Mouse (Mus musculus) MEL (cell line): ENCODE measurements around the gene Pim1. TPM values are rescaled to one million over a fixed set of nuclear protein-coding genes. Genes with fewer than 3 reads are reported as not detected.

Experiments used
- DNase-seq: peaks from one replicate; pipeline ENCODE4 v3.0.0; 2011; ENCODE audit warnings: low read depth, low spot score
- H3K27ac ChIP-seq: 2 replicates; pipeline ENCODE4 v1.5.1; 2012; ENCODE audit warnings: low read depth, mild to moderate bottlenecking, control low read depth, low read length, moderate library complexity; ENCODE audit not compliant: control insufficient read depth
- H3K27me3 ChIP-seq, 2 experiments: fragments of 150-350 bp in 1 of 2; sonication (generic) in 1 of 2; 2 replicates each; pipeline ENCODE4 v1.6.1; 2012; ENCODE audit warnings: low read length in 2 of 2, mild to moderate bottlenecking in 2 of 2, improper control_type of control experiment in 1 of 2, moderate library complexity in 1 of 2; ENCODE audit not compliant: insufficient read depth in 2 of 2, control insufficient read depth in 1 of 2
- H3K36me3 ChIP-seq, 2 experiments: 2 replicates each; pipeline ENCODE4 v1.6.1; 2012 to 2014; ENCODE audit warnings: low read length in 2 of 2, improper control_type of control experiment in 1 of 2, inconsistent platforms in 1 of 2, mild to moderate bottlenecking in 1 of 2; ENCODE audit not compliant: insufficient read depth in 2 of 2, control insufficient read depth in 1 of 2
- H3K4me1 ChIP-seq, 2 experiments: fragments of 150-350 bp in 1 of 2; sonication (generic) in 1 of 2; 2 replicates each; pipeline ENCODE4 v1.6.1; 2012; ENCODE audit warnings: low read length in 2 of 2, improper control_type of control experiment in 1 of 2, mild to moderate bottlenecking in 1 of 2; ENCODE audit not compliant: insufficient read depth in 2 of 2, control insufficient read depth in 1 of 2
- H3K4me3 ChIP-seq, 2 experiments: fragments of 150-350 bp in 1 of 2; sonication (generic) in 1 of 2; 2 replicates each; pipeline ENCODE4 v1.5.1; 2012; ENCODE audit warnings: low read depth in 2 of 2, low read length in 2 of 2, mild to moderate bottlenecking in 2 of 2, moderate library complexity in 2 of 2, control low read depth in 1 of 2, improper control_type of control experiment in 1 of 2; ENCODE audit not compliant: control insufficient read depth in 1 of 2, insufficient read depth in 1 of 2
- H3K79me2 ChIP-seq: 2 replicates; pipeline ENCODE4 v1.6.1; 2012; ENCODE audit warnings: mild to moderate bottlenecking, low read length, moderate library complexity; ENCODE audit not compliant: control insufficient read depth, poor library complexity, insufficient read depth
- H3K9ac ChIP-seq: 2 replicates; pipeline ENCODE4 v1.6.1; 2012; ENCODE audit warnings: low read depth, mild to moderate bottlenecking, control low read depth, low read length, moderate library complexity; ENCODE audit not compliant: control insufficient read depth, poor library complexity, severe bottlenecking
- H3K9me3 ChIP-seq: fragments of 150-350 bp; sonication (generic); replicated peaks from 2 replicates; pipeline ENCODE4 v1.6.1; 2012; ENCODE audit warnings: mild to moderate bottlenecking, low read length, improper control_type of control experiment, moderate library complexity; ENCODE audit not compliant: insufficient read depth
- CHD1 ChIP-seq: IDR thresholded peaks from 2 replicates; pipeline ENCODE4 v1.6.1; 2012; ENCODE audit warnings: low read depth, mild to moderate bottlenecking, inconsistent platforms, low read length, improper control_type of control experiment
- CHD2 ChIP-seq: IDR thresholded peaks from 2 replicates; pipeline ENCODE4 v1.6.1; 2011; ENCODE audit warnings: low read length, improper control_type of control experiment
- CTCF ChIP-seq, 3 experiments: IDR thresholded peaks in 2 of 3; conservative IDR thresholded peaks in 1 of 3; 2 replicates each; pipeline ENCODE4 v1.5.1; 2011 to 2012; ENCODE audit warnings: low read length in 3 of 3, low read depth in 2 of 3, mild to moderate bottlenecking in 2 of 3, improper control_type of control experiment in 1 of 3, inconsistent platforms in 1 of 3, mixed read lengths in 1 of 3, moderate library complexity in 1 of 3; ENCODE audit not compliant: control insufficient read depth in 1 of 3, insufficient read depth in 1 of 3, poor library complexity in 1 of 3, severe bottlenecking in 1 of 3
- ELF1 ChIP-seq: IDR thresholded peaks from 2 replicates; pipeline ENCODE4 v1.6.1; 2014; ENCODE audit warnings: low read depth, mild to moderate bottlenecking, inconsistent platforms, low read length, improper control_type of control experiment, moderate library complexity
- ETS1 ChIP-seq: IDR thresholded peaks from 2 replicates; pipeline ENCODE4 v1.6.1; 2012; ENCODE audit warnings: low read depth, mild to moderate bottlenecking, inconsistent platforms, low read length, improper control_type of control experiment, moderate library complexity
- GABPA ChIP-seq: IDR thresholded peaks from 2 replicates; pipeline ENCODE4 v1.6.1; 2012; ENCODE audit warnings: low read depth, mild to moderate bottlenecking, inconsistent platforms, low read length, improper control_type of control experiment, moderate library complexity
- GATA1 ChIP-seq: IDR thresholded peaks from 2 replicates; pipeline ENCODE4 v1.6.1; 2011; ENCODE audit warnings: low read depth, low read length, improper control_type of control experiment
- HCFC1 ChIP-seq: IDR thresholded peaks from 2 replicates; pipeline ENCODE4 v1.6.1; 2012; ENCODE audit warnings: low read depth, mild to moderate bottlenecking, inconsistent platforms, low read length, improper control_type of control experiment, moderate library complexity
- JUND ChIP-seq: IDR thresholded peaks from 2 replicates; pipeline ENCODE4 v1.6.1; 2011; ENCODE audit warnings: low read depth, mild to moderate bottlenecking, improper control_type of control experiment, low read length
- KAT2A ChIP-seq: conservative IDR thresholded peaks from 2 replicates; pipeline ENCODE4 v1.6.1; 2012; ENCODE audit warnings: low read depth, low read length, improper control_type of control experiment, inconsistent platforms
- MAFK ChIP-seq: IDR thresholded peaks from 2 replicates; pipeline ENCODE4 v1.6.1; 2011; ENCODE audit warnings: low read depth, mild to moderate bottlenecking, low read length, improper control_type of control experiment, borderline replicate concordance
- MAZ ChIP-seq: IDR thresholded peaks from 2 replicates; pipeline ENCODE4 v1.6.1; 2012; ENCODE audit warnings: low read depth, mild to moderate bottlenecking, inconsistent platforms, low read length, improper control_type of control experiment
- MEF2A ChIP-seq: IDR thresholded peaks from 2 replicates; pipeline ENCODE4 v1.6.1; 2014; ENCODE audit warnings: low read depth, mild to moderate bottlenecking, inconsistent platforms, low read length, improper control_type of control experiment; ENCODE audit not compliant: poor library complexity, insufficient replicate concordance, severe bottlenecking; ENCODE audit errors: extremely low read depth
- MXI1 ChIP-seq: IDR thresholded peaks from 2 replicates; pipeline ENCODE4 v1.6.1; 2011; ENCODE audit warnings: mild to moderate bottlenecking, low read depth, low read length, improper control_type of control experiment
- MYB ChIP-seq: IDR thresholded peaks from 2 replicates; pipeline ENCODE4 v1.6.1; 2011; ENCODE audit warnings: mild to moderate bottlenecking, low read depth, low read length, improper control_type of control experiment
- MYC ChIP-seq: IDR thresholded peaks from 2 replicates; pipeline ENCODE4 v1.6.1; 2011; ENCODE audit warnings: low read depth, mild to moderate bottlenecking, low read length, improper control_type of control experiment, moderate library complexity
- NELFE ChIP-seq: IDR thresholded peaks from 2 replicates; pipeline ENCODE4 v1.6.1; 2011; ENCODE audit warnings: low read depth, low read length, improper control_type of control experiment
- NRF1 ChIP-seq: IDR thresholded peaks from 2 replicates; pipeline ENCODE4 v1.6.1; 2014; ENCODE audit warnings: low read depth, mild to moderate bottlenecking, inconsistent platforms, low read length, improper control_type of control experiment, moderate library complexity; ENCODE audit not compliant: poor library complexity, insufficient read depth, severe bottlenecking
- POLR2A ChIP-seq, 2 experiments: IDR thresholded peaks; 2 replicates each; pipeline ENCODE4 v1.6.1; 2011 to 2012; ENCODE audit warnings: low read length in 2 of 2, mild to moderate bottlenecking in 2 of 2, control low read depth in 1 of 2, improper control_type of control experiment in 1 of 2, low read depth in 1 of 2, moderate library complexity in 1 of 2; ENCODE audit not compliant: control insufficient read depth in 1 of 2, insufficient read depth in 1 of 2, poor library complexity in 1 of 2
- POLR2AphosphoS2 ChIP-seq: IDR thresholded peaks from 2 replicates; pipeline ENCODE4 v1.6.1; 2011; ENCODE audit warnings: low read length, improper control_type of control experiment
- POLR2AphosphoS5 ChIP-seq: IDR thresholded peaks from 2 replicates; pipeline ENCODE4 v1.6.1; 2012; ENCODE audit warnings: low read depth, borderline replicate concordance, mild to moderate bottlenecking, inconsistent platforms, low read length, moderate library complexity, mixed read lengths
- RAD21 ChIP-seq: IDR thresholded peaks from 2 replicates; pipeline ENCODE4 v1.6.1; 2011; ENCODE audit warnings: mild to moderate bottlenecking, low read depth, low read length, improper control_type of control experiment
- RCOR1 ChIP-seq: IDR thresholded peaks from 2 replicates; pipeline ENCODE4 v1.6.1; 2012; ENCODE audit warnings: low read depth, mild to moderate bottlenecking, inconsistent platforms, low read length, improper control_type of control experiment
- SIN3A ChIP-seq: IDR thresholded peaks from 2 replicates; pipeline ENCODE4 v1.6.1; 2012; ENCODE audit warnings: low read length, improper control_type of control experiment, inconsistent platforms
- SMC3 ChIP-seq: IDR thresholded peaks from 2 replicates; pipeline ENCODE4 v1.6.1; 2011; ENCODE audit warnings: low read depth, low read length, improper control_type of control experiment
- TAL1 ChIP-seq: IDR thresholded peaks from 2 replicates; pipeline ENCODE4 v1.6.1; 2012; ENCODE audit warnings: mild to moderate bottlenecking, inconsistent platforms, low read length, moderate library complexity, mixed read lengths
- TBP ChIP-seq: IDR thresholded peaks from 2 replicates; pipeline ENCODE4 v1.8.0; 2011; ENCODE audit warnings: low read depth, low read length, improper control_type of control experiment
- TCF12 ChIP-seq: IDR thresholded peaks from 2 replicates; pipeline ENCODE4 v1.6.1; 2014; ENCODE audit warnings: low read depth, mild to moderate bottlenecking, inconsistent platforms, low read length, improper control_type of control experiment, moderate library complexity
- UBTF ChIP-seq: IDR thresholded peaks from 2 replicates; pipeline ENCODE4 v1.6.1; 2012; ENCODE audit warnings: low read depth, mild to moderate bottlenecking, inconsistent platforms, low read length, improper control_type of control experiment, moderate library complexity, borderline replicate concordance; ENCODE audit not compliant: insufficient read depth
- USF1 ChIP-seq: IDR thresholded peaks from 2 replicates; pipeline ENCODE4 v1.6.1; 2014; ENCODE audit warnings: low read depth, mild to moderate bottlenecking, inconsistent platforms, low read length, improper control_type of control experiment, moderate library complexity
- USF2 ChIP-seq, 2 experiments: IDR thresholded peaks; 2 replicates each; pipeline ENCODE4 v1.6.1; 2011 to 2012; ENCODE audit warnings: improper control_type of control experiment in 2 of 2, low read length in 2 of 2, borderline replicate concordance in 1 of 2, inconsistent platforms in 1 of 2, low read depth in 1 of 2, mild to moderate bottlenecking in 1 of 2; ENCODE audit not compliant: insufficient read depth in 1 of 2
- ZC3H11A ChIP-seq: IDR thresholded peaks from 2 replicates; pipeline ENCODE4 v1.6.1; 2012; ENCODE audit warnings: low read depth, mild to moderate bottlenecking, inconsistent platforms, low read length, improper control_type of control experiment
- ZKSCAN1 ChIP-seq: IDR thresholded peaks from 2 replicates; pipeline ENCODE4 v1.6.1; 2012; ENCODE audit warnings: low read depth, mild to moderate bottlenecking, inconsistent platforms, low read length, improper control_type of control experiment, moderate library complexity
- ZMIZ1 ChIP-seq: IDR thresholded peaks from 2 replicates; pipeline ENCODE4 v1.6.1; 2012; ENCODE audit warnings: low read depth, mild to moderate bottlenecking, inconsistent platforms, low read length, improper control_type of control experiment, moderate library complexity
- ZNF384 ChIP-seq: IDR thresholded peaks from 2 replicates; pipeline ENCODE4 v1.6.1; 2012; ENCODE audit warnings: low read depth, mild to moderate bottlenecking, inconsistent platforms, low read length, improper control_type of control experiment
- polyA plus RNA-seq, 2 experiments: library from polyadenylated mRNA; stranded (reverse) in 1 of 2; unstranded in 1 of 2; fragments of >175 nt in 1 of 2; fragments of >200 nt in 1 of 2; gene quantifications; 2 replicates each; pipeline versions ENCODE4 v1.2.1 to v1.2.4; 2012; ENCODE audit warnings: low replicate concordance in 2 of 2, low read depth in 1 of 2; ENCODE audit not compliant: insufficient read length in 2 of 2, insufficient read depth in 1 of 2, missing spikeins in 1 of 2
- total RNA-seq: library from RNA; depleted of rRNA; stranded (reverse); fragments of 300-350 nt; gene quantifications from 2 replicates; pipeline ENCODE4 v1.2.3, GENCODE M21; 2012

The Pim1 gene
- total and polyA plus RNA-seq, 3 experiments: 30.6 to 52.1 TPM; not detected in 1

DNA sequence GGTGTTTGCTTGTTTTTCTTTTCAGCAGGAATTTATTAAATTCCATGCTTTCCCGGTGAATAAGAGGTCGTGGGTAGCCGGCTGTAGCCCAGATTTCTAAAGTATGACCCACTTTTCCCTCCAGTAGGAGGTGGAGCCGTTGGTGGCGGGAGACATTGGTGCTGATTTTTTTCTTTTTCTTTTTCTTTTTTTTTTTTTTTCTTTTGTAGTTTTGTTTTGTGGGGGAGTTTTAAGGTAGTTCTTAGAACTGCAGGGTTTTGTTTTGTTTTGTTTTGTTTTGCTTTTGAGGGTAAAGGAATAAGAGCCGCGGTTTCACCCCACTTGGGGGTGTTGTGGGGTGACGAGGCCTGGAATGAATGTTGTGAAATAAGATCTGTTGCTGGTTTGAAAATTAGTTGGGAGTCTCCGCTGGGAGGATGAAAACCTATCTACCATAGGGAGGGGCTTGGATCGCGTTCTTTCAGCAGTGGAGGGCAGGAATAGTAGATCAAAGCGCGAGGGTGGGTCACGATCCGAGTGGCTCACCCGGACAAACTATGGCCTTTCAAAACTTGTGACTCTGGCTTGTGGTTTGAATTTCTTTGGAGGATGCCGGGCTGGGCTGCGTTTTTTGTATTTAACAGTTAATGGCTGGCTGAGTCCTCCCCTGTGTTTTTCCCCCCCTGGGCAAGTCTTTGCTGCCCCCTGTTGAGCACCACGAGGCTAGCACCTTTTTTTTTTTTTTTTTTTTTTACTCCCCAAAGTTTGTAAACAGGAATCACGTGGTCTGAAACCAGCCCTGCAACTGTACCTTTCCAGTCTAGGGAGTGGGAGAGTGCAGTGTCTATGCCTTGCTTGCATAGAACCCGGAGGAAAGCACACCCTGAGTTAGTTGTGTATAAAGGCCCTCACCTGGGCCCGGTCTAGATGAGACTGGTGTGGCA is 2.0 kb downstream of the Pim1 start:
- H3K4me1 ChIP-seq: peaks cover 0 to 23% of the 10 kb centered on the region in 2 experiments; a peak in 1 of 4 replicates
- TF ChIP-seq USF1 (peak; percentile 93), CHD1 (no peak), POLR2AphosphoS5 (no peak), ZMIZ1 (no peak), TCF12 (no peak), NRF1 (no peak), RCOR1 (no peak), GATA1 (no peak; the same call in 1 of the 2 replicates), MEF2A (no peak), ETS1 (peak; percentile 44; the same call in 1 of the 2 replicates), POLR2A (IDR thresholded peaks at IDR 0.05; ENCODE audit: control insufficient read depth in 1 of 2, insufficient read depth in 1 of 2, low read depth in 1 of 2, low read length in 2 of 2, poor library complexity in 1 of 2) (no peak), NELFE (no peak), CTCF (IDR thresholded peaks at IDR 0.05 in 2 of 3, conservative IDR thresholded peaks at IDR 0.05 in 1 of 3; ENCODE audit: control insufficient read depth in 1 of 3, insufficient read depth in 1 of 3, low read depth in 2 of 3, low read length in 3 of 3, poor library complexity in 1 of 3, severe bottlenecking in 1 of 3) (peak; percentile 64 to 82 (median 68)), GABPA (no peak), RAD21 (peak; percentile 83), ZKSCAN1 (peak; percentile 74; the same call in 1 of the 2 replicates), MYB (no peak), CHD2 (no peak), SIN3A (peak; percentile 99), KAT2A (no peak), TAL1 (no peak), MAFK (no peak), MAZ (peak; percentile 85), MYC (peak; percentile 73), MXI1 (peak; percentile 97), ELF1 (no peak), ZC3H11A (peak; percentile 74), SMC3 (peak; percentile 77), HCFC1 (peak; percentile 57), UBTF (no peak), JUND (no peak), TBP (peak; percentile 39; the same call in 1 of the 2 replicates), POLR2AphosphoS2 (no peak), ZNF384 (peak; percentile 100), USF2 (IDR thresholded peaks at IDR 0.05; ENCODE audit: borderline replicate concordance in 1 of 2, insufficient read depth in 1 of 2, low read depth in 1 of 2, low read length in 2 of 2) (peak in 1 of 2 experiments; percentile 62; a peak in 1 of 4 replicates)

More for the DNA sequence above, 2.0 kb downstream of the Pim1 start:
- peaks cover 0 to 27% of the 10 kb centered on the region in 2 experiments; a peak in 2 of 4 replicates for H3K36me3 ChIP-seq
- H3K9ac ChIP-seq: peak overlapping the region; percentile 90
- H3K27me3 ChIP-seq: no peaks in the 10 kb centered on the region
- peak overlapping the region; percentile 72 for H3K27ac ChIP-seq
- peak; percentile 91 for DNase-seq
- H3K4me3 ChIP-seq: peak overlapping the region; percentile 54 to 88
- no peaks in the 10 kb centered on the region for H3K9me3 ChIP-seq
- peaks cover 29% of the 10 kb centered on the region for H3K79me2 ChIP-seq
